Mouse (Mus musculus) myocyte (in vitro differentiated cells): ENCODE data around the gene Tmem150a. TPM values are rescaled to one million over a fixed set of nuclear protein-coding genes. Genes with fewer than 3 reads are reported as not detected.

Experiments
- H3K27me3 ChIP-seq: one replicate; pipeline ENCODE4 v1.6.1; 2011; ENCODE audit not compliant: control insufficient read depth, insufficient read depth, insufficient read length
- H3K36me3 ChIP-seq: one replicate; pipeline ENCODE4 v1.6.1; 2011; ENCODE audit not compliant: control insufficient read depth, insufficient read depth
- H3K4me2 ChIP-seq: one replicate; pipeline ENCODE4 v1.6.1; 2011; ENCODE audit warnings: low read depth, control low read depth
- H3K4me3 ChIP-seq: one replicate; pipeline ENCODE4 v1.5.1; 2011; ENCODE audit warnings: mild to moderate bottlenecking, control low read depth, moderate library complexity
- H3K79me2 ChIP-seq: one replicate; pipeline ENCODE4 v1.6.1; 2011; ENCODE audit not compliant: control insufficient read depth, insufficient read depth
- H3ac ChIP-seq: one replicate; pipeline ENCODE4 v1.6.1; 2011; ENCODE audit not compliant: control insufficient read depth, insufficient read length
- CEBPB ChIP-seq: IDR thresholded peaks from 2 replicates; pipeline ENCODE4 v1.6.1; 2011; ENCODE audit warnings: mild to moderate bottlenecking, moderate library complexity; ENCODE audit not compliant: poor library complexity, insufficient read depth, severe bottlenecking
- E2F4 ChIP-seq: IDR thresholded peaks from one replicate; pipeline ENCODE4 v1.6.1; 2011; ENCODE audit warnings: mild to moderate bottlenecking, control low read depth, moderate library complexity; ENCODE audit not compliant: insufficient read depth
- MAX ChIP-seq: IDR thresholded peaks from one replicate; pipeline ENCODE4 v1.6.1; 2011; ENCODE audit warnings: low read depth, mild to moderate bottlenecking, control low read depth
- MYOD1 ChIP-seq, 3 experiments: IDR thresholded peaks; one replicate each; pipeline ENCODE4 v1.6.1; 2011; ENCODE audit warnings: control low read depth in 2 of 3, low read depth in 2 of 3, mild to moderate bottlenecking in 2 of 3, moderate library complexity in 1 of 3; ENCODE audit not compliant: insufficient read length in 2 of 3, control insufficient read depth in 1 of 3
- MYOG ChIP-seq, 3 experiments: IDR thresholded peaks; one replicate each; pipeline ENCODE4 v1.6.1; 2011; ENCODE audit warnings: control low read depth in 2 of 3, low read depth in 2 of 3, mild to moderate bottlenecking in 2 of 3; ENCODE audit not compliant: insufficient read length in 2 of 3, control insufficient read depth in 1 of 3, insufficient read depth in 1 of 3
- POLR2A ChIP-seq: IDR thresholded peaks from one replicate; pipeline ENCODE4 v1.6.1; 2011; ENCODE audit warnings: low read depth, mild to moderate bottlenecking, control low read depth, moderate library complexity; ENCODE audit not compliant: insufficient read length
- POLR2AphosphoS2 ChIP-seq: IDR thresholded peaks from one replicate; pipeline ENCODE4 v1.6.1; 2011; ENCODE audit warnings: low read depth, control low read depth; ENCODE audit not compliant: insufficient read length
- REST ChIP-seq: IDR thresholded peaks from one replicate; pipeline ENCODE4 v1.6.1; 2011; ENCODE audit warnings: mild to moderate bottlenecking, control low read depth, moderate library complexity; ENCODE audit not compliant: insufficient read depth, insufficient read length
- SRF ChIP-seq: IDR thresholded peaks from one replicate; pipeline ENCODE4 v1.6.1; 2011; ENCODE audit warnings: low read depth; ENCODE audit not compliant: control insufficient read depth, insufficient read length
- TCF12 ChIP-seq: IDR thresholded peaks from one replicate; pipeline ENCODE4 v1.6.1; 2011; ENCODE audit warnings: mild to moderate bottlenecking, control low read depth; ENCODE audit not compliant: poor library complexity, insufficient read depth, severe bottlenecking
- TCF3 ChIP-seq: IDR thresholded peaks from one replicate; pipeline ENCODE4 v1.6.1; 2011; ENCODE audit warnings: low read depth, control low read depth; ENCODE audit not compliant: insufficient read length
- USF1 ChIP-seq: IDR thresholded peaks from one replicate; pipeline ENCODE4 v1.6.1; 2011; ENCODE audit warnings: low read depth, mild to moderate bottlenecking, control low read depth, moderate library complexity
- polyA plus RNA-seq: library from polyadenylated mRNA; unstranded; fragments of >200 nt; fragmentation: generic; extraction: Trizol; gene quantifications from one replicate; pipeline ENCODE4 v1.2.1, GENCODE M21; 2012; ENCODE audit warnings: missing spikeins

The Tmem150a gene
- polyA plus RNA-seq, 1 experiment = 26.7 TPM

GRCm38 (mm10) chr6:72371571-72371970 is 16.3 kb downstream of the Tmem150a start:
- H3K36me3 ChIP-seq = peaks cover 8% of the 10 kb centered on the region
- peaks cover 7% of the 10 kb centered on the region for H3K79me2 ChIP-seq
- no peak for TF ChIP-seq POLR2A
- peak; percentile 22 for TF ChIP-seq POLR2AphosphoS2
- peak overlapping the region; percentile 93 for H3K4me2 ChIP-seq
- no peak overlapping the region for H3ac ChIP-seq
- no peak overlapping the region for H3K4me3 ChIP-seq
- no peaks in the 10 kb centered on the region for H3K27me3 ChIP-seq

- Histone ChIP-seq H3K4me3 (no peak overlapping the region), H3K79me2 (peaks cover 14% of the 10 kb centered on the region), H3K4me2 (peak overlapping the region; percentile 93), H3ac (no peak overlapping the region), H3K36me3 (peaks cover 8% of the 10 kb centered on the region), H3K27me3 (no peaks in the 10 kb centered on the region)
- TF ChIP-seq POLR2AphosphoS2 = no peak
- no peak for TF ChIP-seq REST
- no peak for TF ChIP-seq MAX
Measured at GRCm38 (mm10) chr6:72373184-72373583, 17.9 kb downstream of the Tmem150a start.

- Histone ChIP-seq H3K27me3 (no peaks in the 10 kb centered on the region), H3ac (no peak overlapping the region), H3K79me2 (peaks cover 24% of the 10 kb centered on the region), H3K4me2 (peak overlapping the region; percentile 30), H3K4me3 (no peak overlapping the region), H3K36me3 (peaks cover 5% of the 10 kb centered on the region)
- TF ChIP-seq USF1 (no peak), TCF12 (no peak), POLR2A (no peak), MAX (no peak), POLR2AphosphoS2 (no peak), SRF (no peak)
Measured at GRCm38 (mm10) chr6:72374206-72374605, 19.0 kb downstream of the Tmem150a start.

GRCm38 (mm10) chr6:72374820-72375563 is 19.7 kb downstream of the Tmem150a start:
- Histone ChIP-seq H3K79me2 (peaks cover 32% of the 10 kb centered on the region), H3K4me3 (no peak overlapping the region), H3K36me3 (peaks cover 5% of the 10 kb centered on the region), H3K27me3 (no peaks in the 10 kb centered on the region), H3ac (no peak overlapping the region), H3K4me2 (no peak overlapping the region)
- TF ChIP-seq MYOG (IDR thresholded peaks at IDR 0.05; ENCODE audit: control insufficient read depth in 1 of 3, insufficient read depth in 1 of 3, insufficient read length in 2 of 3, low read depth in 2 of 3) (no peak), TCF3 (no peak), REST (no peak), MAX (no peak), MYOD1 (IDR thresholded peaks at IDR 0.05; ENCODE audit: control insufficient read depth in 1 of 3, insufficient read length in 2 of 3, low read depth in 2 of 3) (no peak), E2F4 (no peak), CEBPB (no peak), USF1 (no peak), POLR2A (no peak), POLR2AphosphoS2 (no peak), SRF (no peak), TCF12 (no peak)

- peak overlapping the region; percentile 89 for H3K4me2 ChIP-seq
Measured at GRCm38 (mm10) chr6:72378510-72379234, 23.4 kb downstream of the Tmem150a start.

More at GRCm38 (mm10) chr6:72378510-72379234, 23.4 kb downstream of the Tmem150a start:
- peak overlapping the region; percentile 70 for H3K4me3 ChIP-seq
- peaks cover 33% of the 10 kb centered on the region for H3K79me2 ChIP-seq
- no peak overlapping the region for H3ac ChIP-seq
- no peaks in the 10 kb centered on the region for H3K36me3 ChIP-seq
- no peak for TF ChIP-seq POLR2A
- TF ChIP-seq TCF3 = no peak
- TF ChIP-seq REST = no peak
- no peak for TF ChIP-seq E2F4
- no peak for TF ChIP-seq USF1
- TF ChIP-seq POLR2AphosphoS2 = no peak
- TF ChIP-seq TCF12 = no peak
- TF ChIP-seq MAX = no peak
- no peak for TF ChIP-seq MYOD1 (IDR thresholded peaks at IDR 0.05; ENCODE audit: control insufficient read depth in 1 of 3, insufficient read length in 2 of 3, low read depth in 2 of 3)
- TF ChIP-seq CEBPB = no peak
- no peak for TF ChIP-seq SRF
- TF ChIP-seq MYOG (IDR thresholded peaks at IDR 0.05; ENCODE audit: control insufficient read depth in 1 of 3, insufficient read depth in 1 of 3, insufficient read length in 2 of 3, low read depth in 2 of 3) = no peak
- H3K27me3 ChIP-seq = no peaks in the 10 kb centered on the region
